Comparison of ENCODE assay signal across 8 mouse cellular contexts in genomic region chr5:113906958-113907735, GRCm38 (mm10). TPM values are rescaled to one million over a fixed set of nuclear protein-coding genes. Genes with fewer than 3 reads are reported as not detected.
A peak's percentile ranks its signal among the peaks of the same experiment; 100 is the strongest.
DNase-seq lines count a peak whose midpoint lies in the region; ATAC-seq and TF ChIP-seq lines count a peak whose summit lies in the region.

No protein-coding gene starts in this region.

- peak overlapping the region; percentile 68 for H3K4me2 ChIP-seq in forebrain, embryonic 14.5 days (ENCODE audit: low read length)
- peak overlapping the region; percentile 81 for H3K4me2 ChIP-seq in intestine, postnatal 0 days (replicated peaks; ENCODE audit: low read depth)

- ATAC-seq in forebrain, embryonic 14.5 days, result no peak
- no peak for ATAC-seq in intestine, postnatal 0 days

- H3K9ac ChIP-seq in forebrain, embryonic 14.5 days (ENCODE audit: low read length), result peak overlapping the region; percentile 91
- H3K9ac ChIP-seq in intestine, postnatal 0 days (ENCODE audit: low read depth, low read length), result peak overlapping the region; percentile 94

- peak overlapping the region; percentile 94 for H3K27ac ChIP-seq in forebrain, embryonic 14.5 days (ENCODE audit: low read depth, low read length)
- H3K27ac ChIP-seq in intestine, postnatal 0 days (ENCODE audit: low read depth, low read length), result peak overlapping the region; percentile 100

- TF ChIP-seq CTCF in intestine, postnatal 0 days (IDR thresholded peaks at IDR 0.05; ENCODE audit: low read depth), result no peak

- WGBS in forebrain, embryonic 14.5 days, result 22% methylated on average over 17 of the region's 17 CpGs
- WGBS in intestine, postnatal 0 days, result 4% methylated on average over 17 of the region's 17 CpGs

- no peaks in the 10 kb centered on the region for H3K27me3 ChIP-seq in forebrain, embryonic 14.5 days (replicated peaks; ENCODE audit: control insufficient read depth, insufficient read depth, low read length)
- H3K27me3 ChIP-seq in intestine, postnatal 0 days (replicated peaks; ENCODE audit: control insufficient read depth, insufficient read depth, low read length), result no peaks in the 10 kb centered on the region

- no peaks in the 10 kb centered on the region for H3K9me3 ChIP-seq in forebrain, embryonic 14.5 days (replicated peaks; ENCODE audit: control insufficient read depth, low read length)
- no peaks in the 10 kb centered on the region for H3K9me3 ChIP-seq in intestine, postnatal 0 days (ENCODE audit: control insufficient read depth)

- DNase-seq in embryo, embryonic 10.5 days (ENCODE audit: low spot score), result peak; percentile 69
- DNase-seq in embryo, embryonic 11 days, result no peak
- DNase-seq in T-cell, adult 2 months (ENCODE audit: low spot score), result peak; percentile 35
- peak; percentile 65 for DNase-seq in forebrain, embryonic 14.5 days (ENCODE audit: low spot score)
- DNase-seq in lung, postnatal 25 days (ENCODE audit: low spot score), result peak; percentile 53
- peak; percentile 47 to 69 for DNase-seq in spleen, postnatal 10 days (ENCODE audit: low spot score in 2 of 2)
- no peak for DNase-seq in left cerebral cortex, adult 11 months (ENCODE audit: low spot score)

- no peaks in the 10 kb centered on the region for H3K36me3 ChIP-seq in forebrain, embryonic 14.5 days (ENCODE audit: control insufficient read depth, insufficient read depth, low read length)
- no peaks in the 10 kb centered on the region for H3K36me3 ChIP-seq in intestine, postnatal 0 days (ENCODE audit: control insufficient read depth, insufficient read depth)

- H3K4me1 ChIP-seq in forebrain, embryonic 14.5 days (ENCODE audit: control insufficient read depth, insufficient read depth, low read length), result peaks cover 35% of the 10 kb centered on the region
- peaks cover 9% of the 10 kb centered on the region for H3K4me1 ChIP-seq in intestine, postnatal 0 days (replicated peaks; ENCODE audit: control insufficient read depth, insufficient read depth, low read length)

- H3K4me3 ChIP-seq in forebrain, embryonic 14.5 days (ENCODE audit: low read depth, low read length), result peak overlapping the region; percentile 98
- H3K4me3 ChIP-seq in intestine, postnatal 0 days (ENCODE audit: low read depth, low read length), result peak overlapping the region; percentile 88

RNA-seq across cellular contexts. Expression of gene Coro1c, which starts 1.4 kb away (rescaled TPM):
- 169 and 193 TPM in 2 replicates for polyA plus RNA-seq in forebrain, embryonic 14.5 days (2014; fragmentation: Nextera tagmentation; extraction: Ambion mirVana)
- polyA plus RNA-seq in intestine, postnatal 0 days (2015; fragmentation: Nextera tagmentation; extraction: Ambion mirVana), result 116 and 127 TPM in 2 replicates

Comparison
In these comparisons a context has a peak if more than half of its experiments do, and no peak if none do; other contexts are left out.
1. DNase-seq: peak in embryo, embryonic 10.5 days (single experiment), T-cell, adult 2 months (single experiment), forebrain, embryonic 14.5 days (single experiment), lung, postnatal 25 days (single experiment) and spleen, postnatal 10 days (2 of 2); none in embryo, embryonic 11 days (single experiment) and left cerebral cortex, adult 11 months (single experiment).